ENCODE assay signal across 13 mouse cellular contexts in genomic region chr5:119359709-119360108, GRCm38 (mm10).
DNase-seq lines count a peak whose midpoint lies in the region; ATAC-seq lines count a peak whose summit lies in the region.
"Had no signal": no experiment of that assay in that cellular context is flagged by ENCODE, and none has a peak within 500 bp of the region (broad histone marks: within the 10 kb centered on the region; RNA-seq: fewer than 3 reads in every experiment).

No protein-coding gene starts in this region.

- WGBS in heart, embryonic 16.5 days = 10% methylated on average over 5 of the region's 5 CpGs
- 50% methylated on average over 5 of the region's 5 CpGs for WGBS in neural tube, embryonic 15.5 days

- no peaks in the 10 kb centered on the region for H3K27me3 ChIP-seq in heart, embryonic 16.5 days (ENCODE audit: control insufficient read depth, insufficient read depth, low read length)
- 0 out of 2 replicates have a peak, but pooled peaks cover 2% of the 10 kb centered on the region for H3K27me3 ChIP-seq in neural tube, embryonic 15.5 days (replicated peaks)
- H3K27me3 ChIP-seq: liver, embryonic 15.5 days; stomach, embryonic 15.5 days had no signal

- DNase-seq in heart, adult 8-10 months (ENCODE audit: low spot score) = no peak
- DNase-seq in R1 (ENCODE audit: low read depth, low spot score) = peak; percentile 41
- peak; percentile 57 for DNase-seq in naive thymus-derived CD4-positive, alpha-beta T cell, adult 2 months (ENCODE audit: low read depth)
- no peak for DNase-seq in gastrocnemius, postnatal 10 days
- DNase-seq in layer of hippocampus, postnatal 36 days = no peak
- DNase-seq: cerebellum, postnatal 14 days; kidney, adult 2 months had no signal

- H3K9ac ChIP-seq in heart, embryonic 16.5 days (ENCODE audit: low read length) = no peak overlapping the region
- H3K9ac ChIP-seq in neural tube, embryonic 15.5 days (replicated peaks) = no peak overlapping the region
- H3K9ac ChIP-seq: liver, embryonic 15.5 days; stomach, embryonic 15.5 days had no signal

- H3K4me2 ChIP-seq in heart, embryonic 16.5 days (ENCODE audit: low read depth, low read length) = peak overlapping the region; percentile 38; the same call in 1 of the 2 replicates
- no peak overlapping the region for H3K4me2 ChIP-seq in neural tube, embryonic 15.5 days
- H3K4me2 ChIP-seq: liver, embryonic 15.5 days; stomach, embryonic 15.5 days had no signal

- H3K4me1 ChIP-seq in heart, embryonic 16.5 days (ENCODE audit: control insufficient read depth, insufficient read depth, low read length) = no peaks in the 10 kb centered on the region; the same call in 1 of the 2 replicates
- no peaks in the 10 kb centered on the region for H3K4me1 ChIP-seq in neural tube, embryonic 15.5 days
- H3K4me1 ChIP-seq: liver, embryonic 15.5 days had no signal

- H3K4me3 ChIP-seq in heart, embryonic 16.5 days (ENCODE audit: low read length) = no peak overlapping the region
- no peak overlapping the region for H3K4me3 ChIP-seq in neural tube, embryonic 15.5 days (replicated peaks)
- H3K4me3 ChIP-seq: erythroblast, embryonic 14.5 days; liver, embryonic 15.5 days; stomach, embryonic 15.5 days had no signal

- no peaks in the 10 kb centered on the region for H3K9me3 ChIP-seq in heart, embryonic 16.5 days (replicated peaks; ENCODE audit: control insufficient read depth, low read length)
- H3K9me3 ChIP-seq in neural tube, embryonic 15.5 days (replicated peaks) = no peaks in the 10 kb centered on the region
- H3K9me3 ChIP-seq: liver, embryonic 15.5 days; stomach, embryonic 15.5 days had no signal

- H3K36me3 ChIP-seq in heart, embryonic 16.5 days (ENCODE audit: control insufficient read depth, insufficient read depth) = no peaks in the 10 kb centered on the region
- H3K36me3 ChIP-seq in neural tube, embryonic 15.5 days = no peaks in the 10 kb centered on the region
- H3K36me3 ChIP-seq: liver, embryonic 15.5 days; stomach, embryonic 15.5 days had no signal

- H3K27ac ChIP-seq in heart, embryonic 16.5 days (ENCODE audit: low read length) = no peak overlapping the region
- no peak overlapping the region for H3K27ac ChIP-seq in neural tube, embryonic 15.5 days (replicated peaks)
- H3K27ac ChIP-seq: liver, embryonic 15.5 days; stomach, embryonic 15.5 days had no signal

- ATAC-seq in heart, embryonic 16.5 days (replicated peaks; ENCODE audit: extremely low read depth, insufficient read depth, low FRiP score) = no peak; the same call in 1 of the 2 replicates
- ATAC-seq in granulocyte monocyte progenitor cell, adult 5-6 weeks (replicated peaks; ENCODE audit: poor library complexity, severe bottlenecking) = peak; percentile 91
- ATAC-seq in neural tube, embryonic 15.5 days (ENCODE audit: low FRiP score) = no peak

Comparison
In these comparisons a context has a peak if more than half of its experiments do, and no peak if none do; other contexts are left out.
1. DNase-seq: peak in R1 (single experiment) and naive thymus-derived CD4-positive, alpha-beta T cell, adult 2 months (single experiment); none in heart, adult 8-10 months (single experiment), gastrocnemius, postnatal 10 days (single experiment) and layer of hippocampus, postnatal 36 days (0 of 2).